Mouse (Mus musculus) embryonic facial prominence, embryonic 14.5 days (tissue): ENCODE measurements around the gene St6galnac3. TPM values are rescaled to one million over a fixed set of nuclear protein-coding genes. Genes with fewer than 3 reads are reported as not detected.

Source experiments
- ATAC-seq: fragments of 200-750 bp; cut with Nextera tagmentation; 2 replicates; pipeline ENCODE4 v1.8.0; 2017; ENCODE audit warnings: low read depth, moderate number of reproducible peaks, moderate TSS enrichment
- DNase-seq: peaks from one replicate; pipeline ENCODE4 v3.0.0-alpha.2; 2015; ENCODE audit warnings: low spot score
- H3K27ac ChIP-seq: fragments of 300-500 bp; sonication (generic); replicated peaks from 2 replicates; pipeline ENCODE4 v1.5.1; 2014; ENCODE audit warnings: low read depth, mild to moderate bottlenecking, low read length, moderate library complexity
- H3K27me3 ChIP-seq: fragments of 300-500 bp; sonication (generic); replicated peaks from 2 replicates; pipeline ENCODE4 v1.6.1; 2014; ENCODE audit warnings: low read length; ENCODE audit not compliant: control insufficient read depth, insufficient read depth
- H3K36me3 ChIP-seq: fragments of 300-500 bp; sonication (generic); 2 replicates; pipeline ENCODE4 v1.6.1; 2014; ENCODE audit warnings: low read length, mixed read lengths; ENCODE audit not compliant: control insufficient read depth, insufficient read depth
- H3K4me1 ChIP-seq: fragments of 300-500 bp; sonication (generic); 2 replicates; pipeline ENCODE4 v1.6.1; 2014; ENCODE audit warnings: antibody characterized with exemption, low read length; ENCODE audit not compliant: control insufficient read depth, insufficient read depth
- H3K4me2 ChIP-seq: fragments of 300-500 bp; sonication (generic); 2 replicates; pipeline ENCODE4 v1.6.1; 2014; ENCODE audit warnings: low read depth, mild to moderate bottlenecking, low read length, moderate library complexity, mixed read lengths
- H3K4me3 ChIP-seq: fragments of 300-500 bp; sonication (generic); 2 replicates; pipeline ENCODE4 v1.5.1; 2014; ENCODE audit warnings: low read depth, mild to moderate bottlenecking, low read length
- H3K9ac ChIP-seq: fragments of 300-500 bp; sonication (generic); 2 replicates; pipeline ENCODE4 v1.6.1; 2014; ENCODE audit warnings: low read depth, mild to moderate bottlenecking, low read length, moderate library complexity, mixed read lengths
- H3K9me3 ChIP-seq: fragments of 300-500 bp; sonication (generic); 2 replicates; pipeline ENCODE4 v1.6.1; 2016; ENCODE audit warnings: low read length; ENCODE audit not compliant: control insufficient read depth
- WGBS: fragments of 180-500 bp; shearing (Covaris S2); extraction: QIAGEN DNeasy Blood & Tissue Kit; methylation state at CpG from one replicate; pipeline ENCODE4 v1.1.7; 2014; 5-methylcytosine and 5-hydroxymethylcytosine counted together
- polyA plus RNA-seq: library from polyadenylated mRNA; unstranded; fragments of >200 nt; fragmentation: Nextera tagmentation; extraction: Ambion mirVana; gene quantifications from 2 replicates; pipeline ENCODE4 v1.2.1, GENCODE M21; 2014

The St6galnac3 gene
- polyA plus RNA-seq, 1 experiment from 2014 or later: 30.6 TPM

GRCm38 (mm10) chr3:153568815-153569214 lies 156.2 kb downstream of the St6galnac3 start:
- DNase-seq (no peak), ATAC-seq (no peak)
- Histone ChIP-seq H3K4me3 (no peak overlapping the region), H3K4me2 (no peak overlapping the region), H3K4me1 (no peaks in the 10 kb centered on the region; the same call in 1 of the 2 replicates), H3K27ac (no peak overlapping the region), H3K9ac (no peak overlapping the region), H3K36me3 (no peaks in the 10 kb centered on the region), H3K9me3 (no peaks in the 10 kb centered on the region), H3K27me3 (no peaks in the 10 kb centered on the region)
- WGBS: 86% methylated on average over 3 of the region's 3 CpGs

GRCm38 (mm10) chr3:153567913-153568312 lies 157.1 kb downstream of the St6galnac3 start:
- Histone ChIP-seq H3K9ac (no peak overlapping the region), H3K9me3 (no peaks in the 10 kb centered on the region), H3K4me2 (no peak overlapping the region), H3K4me1 (peaks cover 6% of the 10 kb centered on the region; the same call in 1 of the 2 replicates), H3K27ac (no peak overlapping the region), H3K4me3 (no peak overlapping the region), H3K36me3 (no peaks in the 10 kb centered on the region), H3K27me3 (no peaks in the 10 kb centered on the region)
- DNase-seq (no peak), ATAC-seq (no peak)
- WGBS: 74% methylated on average over 3 of the region's 3 CpGs

- Histone ChIP-seq H3K9me3 (no peaks in the 10 kb centered on the region), H3K9ac (no peak overlapping the region), H3K36me3 (no peaks in the 10 kb centered on the region), H3K27me3 (no peaks in the 10 kb centered on the region), H3K4me1 (peaks cover 7% of the 10 kb centered on the region; the same call in 1 of the 2 replicates), H3K4me2 (no peak overlapping the region), H3K4me3 (no peak overlapping the region), H3K27ac (no peak overlapping the region)
- WGBS: 71% methylated on average over 4 of the region's 4 CpGs
- DNase-seq: peak; percentile 32
- ATAC-seq: no peak
Observed at GRCm38 (mm10) chr3:153567512-153567911, 157.5 kb downstream of the St6galnac3 start.

GRCm38 (mm10) chr3:153566100-153566499 lies 158.9 kb downstream of the St6galnac3 start:
- Histone ChIP-seq H3K9ac (no peak overlapping the region), H3K9me3 (no peaks in the 10 kb centered on the region), H3K4me3 (no peak overlapping the region), H3K27me3 (no peaks in the 10 kb centered on the region), H3K4me2 (no peak overlapping the region), H3K27ac (no peak overlapping the region), H3K4me1 (peaks cover 7% of the 10 kb centered on the region; the same call in 1 of the 2 replicates), H3K36me3 (no peaks in the 10 kb centered on the region)
- WGBS: 87% methylated on average over 2 of the region's 2 CpGs
- DNase-seq (no peak), ATAC-seq (no peak)

GRCm38 (mm10) chr3:153560897-153561296 lies 164.1 kb downstream of the St6galnac3 start:
- Histone ChIP-seq H3K36me3 (no peaks in the 10 kb centered on the region), H3K27ac (no peak overlapping the region), H3K27me3 (no peaks in the 10 kb centered on the region), H3K4me3 (no peak overlapping the region), H3K4me1 (peaks cover 7% of the 10 kb centered on the region; the same call in 1 of the 2 replicates), H3K4me2 (no peak overlapping the region), H3K9me3 (no peaks in the 10 kb centered on the region), H3K9ac (no peak overlapping the region)
- 80% methylated on average over 6 of the region's 6 CpGs for WGBS
- ATAC-seq (no peak), DNase-seq (no peak)

GRCm38 (mm10) chr3:153559586-153559985 lies 165.4 kb downstream of the St6galnac3 start:
- H3K36me3 ChIP-seq: no peaks in the 10 kb centered on the region
- ATAC-seq (no peak), DNase-seq (no peak)
- H3K4me1 ChIP-seq: peaks cover 7% of the 10 kb centered on the region; the same call in 1 of the 2 replicates
- H3K9ac ChIP-seq: no peak overlapping the region
- no peak overlapping the region for H3K4me2 ChIP-seq
- no peaks in the 10 kb centered on the region for H3K9me3 ChIP-seq
- 89% methylated on average over 8 of the region's 8 CpGs for WGBS
- H3K27me3 ChIP-seq: no peaks in the 10 kb centered on the region
- no peak overlapping the region for H3K4me3 ChIP-seq
- no peak overlapping the region for H3K27ac ChIP-seq

GRCm38 (mm10) chr3:153556621-153557020 lies 168.4 kb downstream of the St6galnac3 start:
- 63% methylated on average over 11 of the region's 11 CpGs for WGBS
- Histone ChIP-seq H3K9ac (no peak overlapping the region), H3K36me3 (no peaks in the 10 kb centered on the region), H3K4me1 (no peaks in the 10 kb centered on the region), H3K27ac (no peak overlapping the region), H3K4me2 (no peak overlapping the region), H3K27me3 (no peaks in the 10 kb centered on the region), H3K4me3 (no peak overlapping the region), H3K9me3 (no peaks in the 10 kb centered on the region)
- DNase-seq (no peak), ATAC-seq (no peak)

- no peak for DNase-seq
- Histone ChIP-seq H3K4me1 (no peaks in the 10 kb centered on the region), H3K36me3 (no peaks in the 10 kb centered on the region), H3K4me2 (no peak overlapping the region), H3K27me3 (no peaks in the 10 kb centered on the region), H3K27ac (no peak overlapping the region), H3K9ac (no peak overlapping the region), H3K4me3 (no peak overlapping the region), H3K9me3 (no peaks in the 10 kb centered on the region)
- WGBS: 97% methylated on average over 3 of the region's 3 CpGs
- ATAC-seq: no peak
Observed at GRCm38 (mm10) chr3:153553712-153554111, 171.3 kb downstream of the St6galnac3 start.

GRCm38 (mm10) chr3:153553226-153553625 lies 171.7 kb downstream of the St6galnac3 start:
- no peak for DNase-seq
- no peak for ATAC-seq
- 91% methylated on average over 7 of the region's 7 CpGs for WGBS

More at GRCm38 (mm10) chr3:153553226-153553625, 171.7 kb downstream of the St6galnac3 start:
- no peaks in the 10 kb centered on the region for H3K9me3 ChIP-seq
- no peak overlapping the region for H3K27ac ChIP-seq
- no peak overlapping the region for H3K4me3 ChIP-seq
- no peaks in the 10 kb centered on the region for H3K27me3 ChIP-seq
- no peak overlapping the region for H3K9ac ChIP-seq
- no peak overlapping the region for H3K4me2 ChIP-seq
- H3K4me1 ChIP-seq: no peaks in the 10 kb centered on the region
- H3K36me3 ChIP-seq: no peaks in the 10 kb centered on the region
